Mouse (Mus musculus) B cell, adult 2 months (primary cell): ENCODE data around the gene Abi2.
"Not testable (repeated sequence)": the region's sequence is repeated elsewhere in the genome, so short reads cannot be mapped to it uniquely, and the experiment has no call there.

Experiments used
- DNase-seq, 2 experiments: peaks; one replicate each; pipeline ENCODE4 v3.0.0; 2022

The Abi2 gene

GRCm38 (mm10) chr1:60409168-60409828, at the start of gene Abi2:
TSS of gene Abi2 (plus strand) at chr1:60409619.
- peak; percentile 63 to 68 for DNase-seq

GRCm38 (mm10) chr1:60361626-60362025, 47.8 kb upstream of the Abi2 start:
- no peak for DNase-seq

- DNase-seq = no peak
These were observed 32.9 kb upstream of the Abi2 start for GRCm38 (mm10) chr1:60376556-60376955.

- no peak for DNase-seq
These were observed 27.5 kb upstream of the Abi2 start for GRCm38 (mm10) chr1:60381910-60382309.

- no peak for DNase-seq
These were observed 4.6 kb upstream of the Abi2 start for GRCm38 (mm10) chr1:60404848-60405247.

- DNase-seq = no peak
These were observed 785 bp upstream of the Abi2 start for GRCm38 (mm10) chr1:60408501-60409167.

- peak; percentile 50 for DNase-seq
These were observed 754 bp downstream of the Abi2 start for GRCm38 (mm10) chr1:60409928-60410817.

- no peak for DNase-seq
These were observed 7.3 kb downstream of the Abi2 start for GRCm38 (mm10) chr1:60416724-60417123.

- DNase-seq = no peak
These were observed 14.5 kb downstream of the Abi2 start for GRCm38 (mm10) chr1:60423882-60424281.

GRCm38 (mm10) chr1:60428341-60428740, 18.9 kb downstream of the Abi2 start:
- DNase-seq = no peak

- peak; percentile 58 to 62 for DNase-seq
These were observed 19.5 kb downstream of the Abi2 start for GRCm38 (mm10) chr1:60428932-60429331.

- no peak for DNase-seq
These were observed 22.1 kb downstream of the Abi2 start for GRCm38 (mm10) chr1:60431531-60431930.

- DNase-seq = no peak
These were observed 23.1 kb downstream of the Abi2 start for GRCm38 (mm10) chr1:60432497-60432896.

GRCm38 (mm10) chr1:60441438-60441837, 32.0 kb downstream of the Abi2 start:
- not testable (repeated sequence) for DNase-seq

GRCm38 (mm10) chr1:60447067-60447466, 37.6 kb downstream of the Abi2 start:
- peak; percentile 27 to 33 for DNase-seq

GRCm38 (mm10) chr1:60449896-60450295, 40.5 kb downstream of the Abi2 start:
- no peak for DNase-seq

GRCm38 (mm10) chr1:60460623-60461022, 51.2 kb downstream of the Abi2 start:
- no peak for DNase-seq

- DNase-seq = no peak
These were observed 60.1 kb downstream of the Abi2 start for GRCm38 (mm10) chr1:60469491-60469890.

GRCm38 (mm10) chr1:60470541-60470940, 61.1 kb downstream of the Abi2 start:
- no peak for DNase-seq

GRCm38 (mm10) chr1:60481561-60481960, 72.1 kb downstream of the Abi2 start:
- DNase-seq = no peak

- DNase-seq = no peak
These were observed 73.5 kb downstream of the Abi2 start for GRCm38 (mm10) chr1:60482881-60483280.

GRCm38 (mm10) chr1:60485649-60486048, 76.2 kb downstream of the Abi2 start:
- no peak for DNase-seq

GRCm38 (mm10) chr1:60488635-60489034, 79.2 kb downstream of the Abi2 start:
- DNase-seq = no peak

- DNase-seq = no peak
These were observed 80.2 kb downstream of the Abi2 start for GRCm38 (mm10) chr1:60489660-60490059.
